Mouse (Mus musculus) liver, embryonic 15.5 days (tissue): Measurements from ENCODE around the gene Itgb3bp. TPM values are rescaled to one million over a fixed set of nuclear protein-coding genes. Genes with fewer than 3 reads are reported as not detected.
A peak's percentile ranks its signal among the peaks of the same experiment; 100 is the strongest.

ENCODE experiments used
- ATAC-seq: fragments of 200-750 bp; cut with Nextera tagmentation; 2 replicates; pipeline ENCODE4 v1.8.0; 2017; ENCODE audit warnings: moderate number of reproducible peaks, mild to moderate bottlenecking, moderate library complexity; ENCODE audit not compliant: insufficient read depth
- H3K27ac ChIP-seq: fragments of 300-500 bp; sonication (generic); replicated peaks from 2 replicates; pipeline ENCODE4 v1.5.1; 2015; ENCODE audit warnings: mild to moderate bottlenecking, inconsistent platforms
- H3K27me3 ChIP-seq: fragments of 300-500 bp; sonication (generic); 2 replicates; pipeline ENCODE4 v1.6.1; 2015; ENCODE audit warnings: mild to moderate bottlenecking, inconsistent platforms
- H3K36me3 ChIP-seq: fragments of 300-500 bp; sonication (generic); replicated peaks from 2 replicates; pipeline ENCODE4 v1.6.1; 2015; ENCODE audit warnings: moderate library complexity, mild to moderate bottlenecking, inconsistent platforms
- H3K4me1 ChIP-seq: fragments of 300-500 bp; sonication (generic); replicated peaks from 2 replicates; pipeline ENCODE4 v1.6.1; 2015; ENCODE audit warnings: inconsistent platforms
- H3K4me2 ChIP-seq: fragments of 300-500 bp; sonication (generic); 2 replicates; pipeline ENCODE4 v1.6.1; 2015; ENCODE audit warnings: moderate library complexity, mild to moderate bottlenecking, inconsistent platforms
- H3K4me3 ChIP-seq: fragments of 300-500 bp; sonication (generic); replicated peaks from 2 replicates; pipeline ENCODE4 v1.5.1; 2015; ENCODE audit warnings: mild to moderate bottlenecking, inconsistent platforms
- H3K9ac ChIP-seq: fragments of 300-500 bp; sonication (generic); 2 replicates; pipeline ENCODE4 v1.6.1; 2015; ENCODE audit warnings: moderate library complexity, mild to moderate bottlenecking, inconsistent platforms
- H3K9me3 ChIP-seq: fragments of 300-500 bp; sonication (generic); replicated peaks from 2 replicates; pipeline ENCODE4 v1.6.1; 2016; ENCODE audit warnings: inconsistent platforms
- WGBS: fragments of 180-500 bp; shearing (Covaris S2); methylation state at CpG from one replicate; pipeline ENCODE4 v1.1.7; 2015; ENCODE audit warnings: mixed read lengths; ENCODE audit not compliant: insufficient replicate concordance; 5-methylcytosine and 5-hydroxymethylcytosine counted together
- polyA plus RNA-seq: library from polyadenylated mRNA; unstranded; fragments of >200 nt; fragmentation: Nextera tagmentation; extraction: Ambion mirVana; gene quantifications from 2 replicates; pipeline ENCODE4 v1.2.1, GENCODE M21; 2015

The Itgb3bp gene
- polyA plus RNA-seq, 1 experiment from 2014 or later, result 13.7 TPM

- no peak for ATAC-seq
- no peak overlapping the region for H3K4me3 ChIP-seq
- H3K4me2 ChIP-seq, result no peak overlapping the region
- H3K4me1 ChIP-seq, result 0 out of 2 replicates have a peak, but pooled peaks cover 3% of the 10 kb centered on the region
- H3K9ac ChIP-seq, result no peak overlapping the region
- 75% methylated on average over 10 of the region's 10 CpGs for WGBS
- H3K27me3 ChIP-seq, result no peaks in the 10 kb centered on the region
- no peaks in the 10 kb centered on the region for H3K9me3 ChIP-seq
- no peak overlapping the region for H3K27ac ChIP-seq
- no peaks in the 10 kb centered on the region for H3K36me3 ChIP-seq
These were observed 25.8 kb upstream of the Itgb3bp start for GRCm38 (mm10) chr4:99955396-99955795.

DNA sequence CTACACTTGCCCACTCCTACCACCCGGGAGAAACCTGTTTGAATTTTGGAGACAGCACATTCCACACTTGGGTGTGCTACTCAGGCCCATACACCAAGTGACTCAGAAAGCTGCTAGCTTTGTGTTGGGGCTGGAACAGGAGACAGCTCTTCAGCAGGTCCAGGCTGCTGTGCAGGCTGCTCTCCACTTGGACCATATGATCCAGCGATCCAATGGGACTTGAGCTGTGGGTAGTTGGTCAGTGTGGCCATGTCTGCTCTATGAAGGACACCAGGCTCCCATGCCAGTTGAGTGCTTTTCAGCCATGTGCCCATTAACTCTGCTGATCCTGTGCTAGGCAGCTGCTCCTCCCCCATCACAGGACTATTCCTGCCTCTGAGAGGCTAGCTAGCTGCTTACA is 24.3 kb upstream of the Itgb3bp start:
- H3K4me2 ChIP-seq, result no peak overlapping the region
- H3K27ac ChIP-seq, result no peak overlapping the region
- H3K27me3 ChIP-seq, result no peaks in the 10 kb centered on the region
- H3K9me3 ChIP-seq, result no peaks in the 10 kb centered on the region
- H3K9ac ChIP-seq, result no peak overlapping the region
- no peak for ATAC-seq
- H3K36me3 ChIP-seq, result no peaks in the 10 kb centered on the region
- H3K4me3 ChIP-seq, result no peak overlapping the region
- 0 out of 2 replicates have a peak, but pooled peaks cover 3% of the 10 kb centered on the region for H3K4me1 ChIP-seq
- 62% methylated on average over 2 of the region's 2 CpGs for WGBS

DNA sequence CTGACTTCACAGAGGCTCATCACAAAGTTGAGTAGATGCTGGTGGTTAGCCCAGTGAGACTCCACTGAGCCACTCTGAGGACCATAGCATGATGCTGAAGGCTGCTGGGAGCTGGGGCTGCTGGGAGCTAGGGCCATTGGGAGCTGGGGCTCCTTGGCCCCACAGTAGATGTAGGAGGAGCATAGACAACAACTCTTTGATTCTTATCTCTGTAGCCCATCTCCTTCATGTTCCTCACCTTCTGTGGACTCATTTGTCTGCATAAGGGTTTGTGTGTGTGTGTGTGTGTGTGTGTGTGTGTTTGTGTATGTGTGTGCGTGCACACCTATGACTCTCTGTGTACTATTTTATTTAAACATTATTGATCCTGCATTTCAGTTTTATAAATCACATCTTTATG is 18.3 kb upstream of the Itgb3bp start:
- ATAC-seq, result no peak
- WGBS, result 78% methylated on average over 1 of the region's 1 CpGs
- no peak overlapping the region for H3K27ac ChIP-seq
- H3K4me1 ChIP-seq, result no peaks in the 10 kb centered on the region
- H3K4me2 ChIP-seq, result no peak overlapping the region
- H3K36me3 ChIP-seq, result no peaks in the 10 kb centered on the region
- no peak overlapping the region for H3K4me3 ChIP-seq
- no peaks in the 10 kb centered on the region for H3K27me3 ChIP-seq
- H3K9ac ChIP-seq, result no peak overlapping the region
- H3K9me3 ChIP-seq, result no peaks in the 10 kb centered on the region

DNA sequence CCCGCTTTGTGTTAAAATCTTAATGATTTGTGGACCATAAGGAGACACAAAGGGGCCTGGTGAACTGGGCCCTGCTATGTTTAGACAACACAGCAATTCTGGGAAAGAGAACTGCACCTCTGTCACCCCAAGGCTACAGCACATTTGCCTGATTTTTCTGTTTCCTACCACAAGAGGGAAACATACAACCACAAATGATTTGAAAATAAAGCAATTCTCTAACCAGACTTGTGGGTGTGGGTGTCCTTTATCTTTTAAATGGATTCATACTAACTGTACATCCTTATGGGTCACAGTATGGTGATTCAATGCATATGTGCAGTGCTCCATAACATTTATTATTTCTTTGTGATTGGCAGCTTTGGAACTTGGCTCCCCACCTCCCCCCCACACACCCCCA is 17.6 kb upstream of the Itgb3bp start:
- 72% methylated on average over 1 of the region's 1 CpGs for WGBS
- H3K4me2 ChIP-seq, result no peak overlapping the region
- no peak overlapping the region for H3K9ac ChIP-seq
- ATAC-seq, result no peak
- no peaks in the 10 kb centered on the region for H3K27me3 ChIP-seq
- H3K4me3 ChIP-seq, result no peak overlapping the region
- H3K9me3 ChIP-seq, result no peaks in the 10 kb centered on the region
- no peak overlapping the region for H3K27ac ChIP-seq
- H3K4me1 ChIP-seq, result no peaks in the 10 kb centered on the region
- H3K36me3 ChIP-seq, result no peaks in the 10 kb centered on the region

DNA sequence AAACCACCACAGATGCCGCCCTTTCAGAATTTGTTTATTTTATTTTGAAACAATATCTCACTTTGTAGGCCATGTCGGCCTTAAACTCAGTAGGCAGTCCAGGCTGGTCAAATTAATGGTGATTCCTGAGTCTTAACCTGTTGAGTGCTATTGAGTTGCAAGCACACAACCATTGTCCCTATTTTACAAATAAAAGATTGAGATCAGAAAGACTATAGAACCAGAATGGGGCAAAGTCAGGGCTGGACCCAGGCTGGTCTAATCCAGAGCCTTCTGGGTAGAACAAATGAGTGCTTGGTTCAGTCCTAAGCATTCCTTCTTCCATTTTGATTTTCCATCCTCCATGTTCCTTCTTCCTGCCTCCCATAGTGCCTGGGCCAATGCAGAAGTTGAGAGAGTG is 16.9 kb upstream of the Itgb3bp start:
- H3K4me2 ChIP-seq, result no peak overlapping the region
- WGBS, result 68% methylated on average over 2 of the region's 2 CpGs
- no peak for ATAC-seq
- no peaks in the 10 kb centered on the region for H3K36me3 ChIP-seq
- H3K4me3 ChIP-seq, result no peak overlapping the region
- H3K9me3 ChIP-seq, result no peaks in the 10 kb centered on the region
- no peak overlapping the region for H3K27ac ChIP-seq
- H3K4me1 ChIP-seq, result no peaks in the 10 kb centered on the region
- H3K27me3 ChIP-seq, result no peaks in the 10 kb centered on the region
- H3K9ac ChIP-seq, result no peak overlapping the region

- Histone ChIP-seq H3K4me2 (no peak overlapping the region), H3K27ac (no peak overlapping the region), H3K4me1 (peaks cover 3% of the 10 kb centered on the region; the same call in 1 of the 2 replicates), H3K27me3 (no peaks in the 10 kb centered on the region), H3K36me3 (no peaks in the 10 kb centered on the region), H3K4me3 (no peak overlapping the region), H3K9ac (no peak overlapping the region), H3K9me3 (no peaks in the 10 kb centered on the region)
- 73% methylated on average over 7 of the region's 7 CpGs for WGBS
- no peak for ATAC-seq
These were observed 15.4 kb upstream of the Itgb3bp start for GRCm38 (mm10) chr4:99945011-99945410.

DNA sequence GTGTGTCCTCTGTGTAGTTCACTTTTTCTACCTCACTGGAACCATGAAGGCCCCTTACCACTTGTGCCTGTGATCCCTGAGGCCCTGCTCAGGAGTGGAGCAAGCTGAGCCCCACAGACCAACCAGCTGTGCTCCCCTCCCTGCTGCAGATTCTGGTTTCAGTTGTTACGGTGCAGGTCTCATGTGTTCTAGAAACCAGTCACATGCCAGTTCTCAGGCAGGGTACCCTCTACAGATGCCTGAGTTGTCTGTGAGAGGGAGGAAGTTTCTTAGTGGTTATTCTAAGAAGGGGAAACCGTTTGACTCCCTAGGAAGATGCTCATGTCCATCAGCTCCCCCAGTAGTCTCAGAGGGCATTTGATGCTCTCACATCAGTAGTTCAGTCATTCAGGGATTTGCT is 15.0 kb upstream of the Itgb3bp start:
- 40% methylated on average over 2 of the region's 2 CpGs for WGBS
- no peak for ATAC-seq

DNA sequence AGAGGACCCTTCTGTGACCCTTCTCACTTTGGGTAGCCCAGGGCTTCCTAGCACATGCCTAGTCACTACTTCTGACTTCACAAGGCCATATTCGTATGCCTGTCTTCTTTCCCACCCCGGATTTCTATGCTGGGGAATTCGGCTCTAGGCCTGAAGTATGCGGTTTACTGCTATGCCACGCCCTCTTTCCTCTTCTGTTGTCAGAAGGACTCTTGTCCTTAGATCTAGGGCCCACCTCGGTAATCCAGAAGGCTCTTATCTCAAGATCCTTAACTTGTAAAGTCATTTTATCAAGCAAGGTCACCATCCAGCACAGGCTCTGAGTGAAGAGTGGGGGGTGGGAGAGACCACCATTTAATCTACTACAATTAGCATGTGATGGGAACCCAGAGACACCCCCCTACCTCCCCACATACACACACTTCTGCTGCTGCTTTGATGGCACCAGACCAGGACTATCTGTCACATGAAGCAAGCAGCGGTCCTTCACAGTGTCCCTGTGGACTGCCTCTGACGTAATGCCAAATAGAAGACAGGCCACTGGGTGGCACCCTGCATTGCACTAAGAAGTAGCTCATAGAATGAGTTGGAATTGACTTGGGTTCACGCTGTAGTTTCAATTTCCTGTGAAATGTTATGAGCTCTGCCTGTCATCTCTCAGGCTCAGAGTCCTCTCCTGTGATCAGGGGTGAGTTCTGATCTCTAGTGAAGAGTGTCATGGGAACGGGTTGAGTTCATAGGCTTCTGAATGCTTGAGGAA is 12.2 kb upstream of the Itgb3bp start:
- peaks cover 12% of the 10 kb centered on the region for H3K4me1 ChIP-seq
- no peaks in the 10 kb centered on the region for H3K9me3 ChIP-seq
- no peak overlapping the region for H3K27ac ChIP-seq
- H3K4me2 ChIP-seq, result no peak overlapping the region
- no peak overlapping the region for H3K4me3 ChIP-seq
- WGBS, result 54% methylated on average over 10 of the region's 10 CpGs
- H3K27me3 ChIP-seq, result no peaks in the 10 kb centered on the region
- no peak overlapping the region for H3K9ac ChIP-seq
- H3K36me3 ChIP-seq, result no peaks in the 10 kb centered on the region
- 0 out of 2 replicates have a peak, but pooled peaks have one; percentile 19 for ATAC-seq

More for the DNA sequence above, 15.0 kb upstream of the Itgb3bp start:
- H3K27me3 ChIP-seq, result no peaks in the 10 kb centered on the region
- no peaks in the 10 kb centered on the region for H3K9me3 ChIP-seq
- H3K36me3 ChIP-seq, result no peaks in the 10 kb centered on the region
- H3K9ac ChIP-seq, result no peak overlapping the region
- H3K4me2 ChIP-seq, result no peak overlapping the region
- no peak overlapping the region for H3K4me3 ChIP-seq
- H3K4me1 ChIP-seq, result peaks cover 5% of the 10 kb centered on the region
- H3K27ac ChIP-seq, result no peak overlapping the region

- no peaks in the 10 kb centered on the region for H3K9me3 ChIP-seq
- H3K27ac ChIP-seq, result no peak overlapping the region
- peaks cover 12% of the 10 kb centered on the region for H3K4me1 ChIP-seq
- no peak overlapping the region for H3K4me3 ChIP-seq
- H3K36me3 ChIP-seq, result peaks cover 4% of the 10 kb centered on the region; the same call in 1 of the 2 replicates
- no peak for ATAC-seq
- 57% methylated on average over 16 of the region's 16 CpGs for WGBS
- no peak overlapping the region for H3K9ac ChIP-seq
- no peak overlapping the region for H3K4me2 ChIP-seq
- H3K27me3 ChIP-seq, result no peaks in the 10 kb centered on the region
These were observed 10.3 kb upstream of the Itgb3bp start for GRCm38 (mm10) chr4:99939711-99940505.

GRCm38 (mm10) chr4:99936278-99936677 is 6.7 kb upstream of the Itgb3bp start:
- Histone ChIP-seq H3K4me3 (no peak overlapping the region), H3K4me2 (no peak overlapping the region)

DNA sequence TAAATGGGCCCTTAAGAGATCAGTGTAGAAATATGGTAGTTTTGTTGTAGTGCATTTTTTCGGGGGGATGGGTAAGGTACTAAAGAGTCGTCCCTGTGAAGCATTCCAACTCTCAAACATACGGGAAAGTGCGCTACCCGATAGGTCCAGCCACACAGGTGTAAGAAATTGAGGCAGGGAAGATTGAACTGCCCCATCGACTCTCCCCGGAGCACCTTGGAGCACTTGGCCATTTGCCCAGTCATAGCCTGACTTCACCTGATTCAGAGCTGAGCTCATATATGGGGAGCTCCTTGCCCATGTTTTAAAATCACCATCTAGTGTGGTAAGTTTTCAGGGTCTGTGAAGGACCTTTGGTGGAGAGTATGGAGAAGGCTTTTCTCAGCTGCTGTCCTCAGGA is 5.2 kb upstream of the Itgb3bp start:
- H3K36me3 ChIP-seq, result peaks cover 4% of the 10 kb centered on the region; the same call in 1 of the 2 replicates
- 72% methylated on average over 7 of the region's 7 CpGs for WGBS
- H3K4me3 ChIP-seq, result no peak overlapping the region
- no peaks in the 10 kb centered on the region for H3K9me3 ChIP-seq
- no peak for ATAC-seq
- no peak overlapping the region for H3K4me2 ChIP-seq
- no peak overlapping the region for H3K27ac ChIP-seq
- no peaks in the 10 kb centered on the region for H3K27me3 ChIP-seq
- H3K4me1 ChIP-seq, result peaks cover 18% of the 10 kb centered on the region
- H3K9ac ChIP-seq, result no peak overlapping the region

More at GRCm38 (mm10) chr4:99936278-99936677, 6.7 kb upstream of the Itgb3bp start:
- WGBS, result 65% methylated on average over 5 of the region's 5 CpGs
- no peak overlapping the region for H3K9ac ChIP-seq
- H3K36me3 ChIP-seq, result peaks cover 4% of the 10 kb centered on the region; the same call in 1 of the 2 replicates
- H3K4me1 ChIP-seq, result peaks cover 15% of the 10 kb centered on the region
- H3K27me3 ChIP-seq, result no peaks in the 10 kb centered on the region
- no peaks in the 10 kb centered on the region for H3K9me3 ChIP-seq
- H3K27ac ChIP-seq, result no peak overlapping the region
- ATAC-seq, result no peak
